Mouse (Mus musculus) MN1 (cell line): ENCODE data around the gene Olfml3.

Experiments used
- DNase-seq: peaks from one replicate; pipeline ENCODE4 v3.0.0-alpha.2; 2016; ENCODE audit warnings: low spot score

The Olfml3 gene

DNA sequence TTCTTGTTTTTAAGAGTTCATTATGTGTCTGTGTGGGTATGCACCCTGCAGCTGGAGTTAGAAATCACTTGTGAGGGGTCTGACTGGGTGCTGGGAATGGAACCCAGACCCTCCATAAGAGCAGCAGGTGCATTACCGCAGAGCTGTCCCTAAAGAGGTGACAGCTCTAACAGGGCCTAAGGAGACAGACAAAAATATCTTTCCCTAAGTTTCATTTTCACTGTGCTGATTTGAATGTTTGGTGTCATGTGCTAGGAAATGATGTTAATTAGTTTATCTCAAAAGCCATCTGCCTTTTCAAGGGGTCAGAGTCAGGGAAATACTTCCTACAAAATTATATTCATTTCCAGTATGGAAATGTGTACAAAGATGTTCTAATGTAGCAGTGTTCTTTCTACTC, 1.5 kb upstream of the Olfml3 start, which contains the start of gene Gm10964:
Gene Gm10964, plus strand, starts transcription at position 38 of the 400 bp plus-strand sequence.
- DNase-seq, result no peak

DNA sequence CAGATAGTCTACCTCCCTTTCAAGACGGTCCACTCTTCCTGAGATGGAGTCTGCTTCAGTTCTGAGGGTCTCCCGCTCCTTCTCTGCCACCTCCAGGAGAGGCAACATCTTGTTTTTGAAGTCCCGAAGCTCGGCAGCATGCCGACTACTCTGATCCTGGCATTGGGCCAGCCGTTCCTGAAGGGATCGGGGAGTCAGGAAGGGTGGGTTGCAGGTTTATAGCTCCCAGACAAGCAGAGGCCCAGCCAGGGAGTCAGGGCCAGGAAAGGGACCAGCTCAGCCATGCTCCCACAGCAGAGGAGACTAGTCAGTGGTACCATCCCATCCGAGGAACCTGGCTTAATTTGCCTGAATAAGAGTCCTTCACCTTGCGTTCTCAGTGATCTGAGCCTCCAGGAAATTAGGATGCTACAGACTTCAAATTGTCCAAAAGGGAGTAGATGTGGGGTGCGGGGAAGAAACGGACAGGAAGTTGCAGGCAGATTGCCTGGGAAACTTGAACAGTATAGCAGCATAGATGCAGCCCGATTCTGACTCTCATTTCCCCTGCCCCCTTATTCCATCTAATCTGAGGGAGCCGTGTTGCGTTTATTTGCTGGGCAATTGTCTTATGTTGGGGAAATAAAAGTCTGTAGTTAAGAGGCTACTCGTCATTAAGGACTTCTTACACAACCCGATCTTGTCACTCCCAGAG, 593 bp downstream of the Olfml3 start:
- peak; percentile 58 for DNase-seq

- peak; percentile 22 for DNase-seq
Measured at GRCm38 (mm10) chr3:103735776-103736600, 1.8 kb downstream of the Olfml3 start.

DNA sequence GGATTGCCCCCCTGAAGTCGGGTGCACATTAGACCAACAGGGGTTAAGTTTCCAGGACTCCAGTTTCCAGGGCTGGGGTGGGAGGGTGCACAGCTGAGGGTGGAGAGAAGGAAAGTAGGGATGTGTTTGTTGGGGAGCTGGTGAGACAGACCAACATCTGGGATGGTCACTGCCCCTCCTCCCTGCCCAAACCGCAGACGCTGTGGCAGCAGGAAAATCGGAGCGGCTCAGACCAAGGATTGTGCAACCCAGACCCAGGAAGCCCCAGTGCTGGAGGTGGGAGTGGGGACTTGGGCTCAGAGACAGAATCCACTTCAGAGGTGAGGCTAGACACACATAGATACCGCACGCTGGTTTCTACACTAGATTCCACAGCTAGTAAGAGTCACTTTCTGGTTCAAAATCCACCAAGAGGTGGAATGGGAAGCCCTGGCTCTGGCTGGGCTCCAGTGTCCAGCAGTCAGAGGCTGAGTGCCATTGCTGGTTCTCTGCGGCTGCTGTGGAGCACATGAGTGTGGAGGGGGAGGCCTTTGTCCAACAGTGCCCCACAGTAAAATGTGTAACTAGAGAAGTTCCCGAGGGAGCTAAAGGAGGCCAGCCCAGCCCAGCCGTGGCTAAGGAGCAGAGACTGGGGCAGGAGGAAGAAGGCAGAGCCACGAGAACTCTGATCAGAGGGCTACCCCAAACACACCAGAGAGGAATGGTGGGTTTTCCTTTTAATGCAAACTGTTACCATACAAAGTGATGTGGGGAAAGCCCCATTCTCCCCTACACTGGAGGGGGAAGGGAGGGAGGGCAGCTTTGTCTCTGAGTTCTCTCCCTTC, 2.9 kb downstream of the Olfml3 start:
- DNase-seq, result peak; percentile 23

DNA sequence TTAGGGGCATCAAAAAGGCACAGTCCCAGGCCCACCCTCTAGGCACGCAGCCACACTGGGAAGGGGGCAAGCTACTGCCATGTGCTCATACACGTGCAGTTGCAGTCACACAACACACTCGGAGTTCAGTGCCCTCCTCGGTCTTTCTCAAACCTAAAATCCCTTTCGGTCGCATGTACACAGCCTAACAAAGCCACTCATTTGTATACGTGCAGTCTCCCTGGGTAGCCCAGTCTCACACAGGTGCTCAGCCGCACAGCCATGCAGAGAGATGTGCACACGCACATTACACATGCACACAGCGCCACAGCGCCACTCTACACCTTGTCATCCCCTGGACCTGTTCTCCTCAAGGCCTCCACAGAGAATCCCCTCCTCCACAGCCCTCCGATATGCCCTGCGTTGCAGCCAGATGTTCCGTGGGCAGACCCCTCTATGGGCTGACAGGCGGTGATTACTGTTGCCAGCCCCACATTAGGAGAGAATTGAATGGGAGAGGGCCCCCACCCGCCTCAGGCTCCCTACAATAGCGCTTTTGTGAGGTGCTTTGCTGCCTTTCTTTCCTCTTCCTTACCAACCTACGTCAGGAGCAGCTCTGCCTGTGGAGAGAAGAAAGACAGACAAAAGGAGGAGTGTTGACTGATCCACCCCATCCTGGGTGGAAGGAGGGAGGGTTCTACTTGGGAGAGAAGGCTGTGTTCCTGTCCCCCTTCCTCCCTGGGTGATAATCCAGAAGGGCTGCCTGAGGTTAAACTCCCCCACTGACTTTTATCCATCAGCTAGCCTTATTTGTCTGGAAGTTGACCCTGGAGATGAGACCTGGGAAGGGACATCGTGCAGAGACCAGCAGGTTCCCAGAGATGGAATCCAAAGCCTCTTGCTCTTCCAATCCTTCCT, 3.8 kb downstream of the Olfml3 start:
- no peak for DNase-seq

- DNase-seq, result no peak
Measured at GRCm38 (mm10) chr3:103733176-103733575, 4.6 kb downstream of the Olfml3 start.

DNA sequence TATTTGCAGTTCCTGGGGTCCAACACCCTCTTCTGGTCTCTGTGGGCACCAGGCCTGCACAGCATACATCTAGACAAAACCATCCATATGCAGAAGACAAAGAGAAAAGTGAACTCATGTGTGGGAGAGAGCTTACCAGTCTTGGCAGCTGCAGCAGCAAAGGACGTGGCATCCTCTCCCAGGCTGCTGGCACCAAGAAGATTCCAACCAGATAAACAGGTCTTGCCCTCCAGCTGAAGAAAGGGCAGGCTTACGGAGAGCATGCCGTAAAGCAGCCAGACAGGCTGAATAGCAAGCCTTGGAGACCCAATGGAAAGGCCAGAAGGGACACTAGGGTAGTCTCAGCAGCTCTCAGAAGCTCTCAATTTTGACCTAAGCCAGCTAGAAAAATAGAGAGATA, 5.7 kb downstream of the Olfml3 start:
- no peak for DNase-seq

GRCm38 (mm10) chr3:103729850-103730249, 8.0 kb downstream of the Olfml3 start:
- no peak for DNase-seq

GRCm38 (mm10) chr3:103727813-103728326, 9.9 kb downstream of the Olfml3 start:
- no peak for DNase-seq

DNA sequence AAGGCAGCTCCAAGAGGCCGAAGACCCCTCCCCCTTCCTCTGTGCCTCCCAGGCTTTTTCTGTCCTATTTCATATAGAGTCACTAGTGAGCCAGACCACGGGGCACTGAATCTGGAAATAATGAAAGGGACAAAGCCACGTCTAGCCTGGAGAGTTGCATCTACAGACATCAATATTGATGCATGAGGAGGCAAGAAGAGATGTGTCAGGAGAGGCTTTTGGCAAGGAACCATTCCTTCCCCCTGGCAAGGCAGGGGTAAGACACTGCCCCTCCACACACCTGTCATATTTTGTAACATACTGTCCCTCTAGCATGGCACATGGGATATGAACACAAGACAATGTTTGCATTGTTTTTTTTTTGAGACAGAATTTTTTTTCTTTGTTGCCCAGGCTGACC, 11.2 kb downstream of the Olfml3 start:
- DNase-seq, result peak; percentile 22

DNA sequence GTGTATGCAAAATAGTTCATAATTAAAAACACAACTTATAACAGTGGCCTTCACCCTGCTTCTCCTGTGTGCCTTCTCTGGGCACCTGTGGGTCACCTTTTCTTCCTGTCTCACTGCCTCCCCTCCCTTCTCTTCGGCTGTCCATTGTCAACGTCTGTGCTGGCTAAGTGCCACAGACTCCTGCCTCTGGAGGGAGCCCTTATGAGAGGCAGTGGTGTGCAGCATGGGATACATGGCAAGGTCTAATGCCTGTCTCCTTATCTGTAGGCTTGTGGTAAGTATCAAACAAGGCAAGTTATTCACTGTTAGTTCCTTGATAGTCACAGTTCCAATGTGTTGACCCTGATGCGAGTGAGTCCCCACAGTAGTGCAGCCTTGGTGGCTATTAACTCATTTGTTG, 13.7 kb downstream of the Olfml3 start:
- peak; percentile 27 for DNase-seq

DNA sequence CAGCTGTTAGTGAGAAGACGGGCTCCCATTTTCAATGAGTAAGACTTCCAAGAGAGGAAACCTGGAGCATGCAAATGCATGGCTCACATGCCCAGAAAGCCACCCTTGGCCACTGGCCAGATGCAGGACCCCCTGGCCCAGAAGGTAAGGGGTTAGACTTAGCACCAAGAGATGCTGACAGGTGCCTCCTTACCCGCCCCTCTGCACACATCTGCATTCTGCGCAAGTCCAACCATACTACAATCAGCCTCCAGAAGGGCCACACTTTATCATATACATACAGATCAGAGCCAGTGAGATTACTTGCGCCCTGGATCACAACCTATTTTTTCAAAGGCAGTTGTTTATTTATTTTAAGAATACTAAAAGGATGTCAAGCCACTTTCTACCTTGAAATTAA, 19.1 kb downstream of the Olfml3 start:
- no peak for DNase-seq

GRCm38 (mm10) chr3:103716774-103717760, 20.7 kb downstream of the Olfml3 start:
- no peak for DNase-seq

GRCm38 (mm10) chr3:103715762-103716693, 21.8 kb downstream of the Olfml3 start:
- DNase-seq, result peak; percentile 41

DNA sequence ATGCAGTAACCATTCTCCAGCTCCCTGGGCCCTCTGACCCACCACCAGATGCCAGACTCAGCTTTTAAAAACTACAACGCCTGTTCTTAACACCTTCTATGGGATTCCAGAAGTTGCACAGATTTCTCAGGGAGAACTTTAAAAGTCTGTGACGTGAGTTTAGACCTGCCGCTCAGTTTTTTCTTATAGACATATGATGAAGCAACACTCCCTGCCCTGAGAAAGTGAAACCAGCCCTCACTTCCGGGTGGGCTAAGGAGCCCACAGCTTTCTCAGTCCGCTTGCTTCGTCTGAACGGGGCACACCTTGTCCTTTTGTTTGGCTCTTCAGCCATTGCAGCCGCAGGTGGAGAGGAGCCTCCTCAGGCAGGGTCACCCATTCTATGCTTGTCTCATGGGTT, 22.9 kb downstream of the Olfml3 start:
- no peak for DNase-seq

DNA sequence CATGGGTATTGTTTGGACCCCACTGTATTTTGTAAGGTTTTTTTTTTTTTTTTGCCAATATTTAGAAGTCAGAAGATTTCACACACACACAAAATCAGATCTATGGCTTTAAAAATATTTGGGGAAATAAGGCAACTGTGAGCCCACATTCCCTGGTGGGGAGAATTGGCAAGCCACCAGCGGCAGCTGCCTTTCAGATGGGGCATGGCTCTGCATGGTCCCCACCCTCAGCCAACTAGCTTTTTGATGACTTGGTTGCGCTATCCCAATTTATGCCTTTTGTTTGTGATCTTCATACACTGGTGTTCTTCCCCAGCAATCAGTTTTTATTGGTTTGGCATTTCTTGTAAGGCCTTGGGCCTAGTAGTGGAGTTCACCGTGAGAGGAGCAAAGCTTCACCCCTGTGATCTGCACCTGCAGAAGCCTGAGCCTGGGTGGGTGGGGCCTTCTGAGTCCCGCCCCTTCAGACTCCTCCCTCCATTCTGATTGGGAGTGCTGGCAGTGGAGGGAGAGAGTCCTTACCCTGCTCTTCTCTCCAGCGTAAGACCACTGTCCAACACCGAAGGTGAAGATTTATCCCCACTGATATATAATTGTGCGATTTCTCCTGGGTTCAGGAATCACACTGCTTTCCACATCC, 23.4 kb downstream of the Olfml3 start:
- no peak for DNase-seq

DNA sequence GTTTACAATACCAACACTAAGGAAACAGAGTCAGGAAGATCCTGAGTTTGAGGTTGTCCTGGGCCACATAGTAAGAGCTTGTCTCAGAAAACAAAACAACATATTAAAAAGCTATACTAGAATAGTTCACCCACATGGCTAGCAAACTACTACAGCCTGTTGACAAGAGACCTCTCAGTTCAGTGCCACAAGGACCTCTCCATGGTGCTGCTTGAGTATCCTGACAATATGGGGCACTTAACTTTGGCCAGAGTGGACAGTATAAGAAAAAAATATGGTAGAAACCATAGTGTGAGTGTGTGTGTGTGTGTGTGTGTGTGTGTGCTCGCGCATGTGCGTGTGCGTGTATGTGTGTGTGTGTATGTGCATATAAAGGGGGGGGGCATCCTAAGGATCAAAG, 25.6 kb downstream of the Olfml3 start:
- no peak for DNase-seq

GRCm38 (mm10) chr3:103709470-103710040, 28.2 kb downstream of the Olfml3 start:
- DNase-seq, result no peak
